Mouse (Mus musculus) liver, embryonic 12.5 days (tissue): ENCODE data around the gene Samd9l. TPM values are rescaled to one million over a fixed set of nuclear protein-coding genes. Genes with fewer than 3 reads are reported as not detected.

Experiments
- polyA plus RNA-seq: library from polyadenylated mRNA; unstranded; fragments of >200 nt; fragmentation: Nextera tagmentation; extraction: Ambion mirVana; gene quantifications from 2 replicates; pipeline ENCODE4 v1.2.1, GENCODE M21; 2016

Gene Samd9l
- polyA plus RNA-seq, 1 experiment from 2014 or later: 2.7 TPM

Other genes with a start within 250 kb of the Samd9l start
- 0.05 TPM in 1 of 2 replicates, not detected in the other for gene Hepacam2, start 98.7 kb upstream of the Samd9l start, polyA plus RNA-seq
- gene Vps50, start 98.8 kb upstream of the Samd9l start, polyA plus RNA-seq: 17.3 and 17.6 TPM in 2 replicates